Mouse (Mus musculus): ENCODE data around the gene Ywhaq.

DNA sequence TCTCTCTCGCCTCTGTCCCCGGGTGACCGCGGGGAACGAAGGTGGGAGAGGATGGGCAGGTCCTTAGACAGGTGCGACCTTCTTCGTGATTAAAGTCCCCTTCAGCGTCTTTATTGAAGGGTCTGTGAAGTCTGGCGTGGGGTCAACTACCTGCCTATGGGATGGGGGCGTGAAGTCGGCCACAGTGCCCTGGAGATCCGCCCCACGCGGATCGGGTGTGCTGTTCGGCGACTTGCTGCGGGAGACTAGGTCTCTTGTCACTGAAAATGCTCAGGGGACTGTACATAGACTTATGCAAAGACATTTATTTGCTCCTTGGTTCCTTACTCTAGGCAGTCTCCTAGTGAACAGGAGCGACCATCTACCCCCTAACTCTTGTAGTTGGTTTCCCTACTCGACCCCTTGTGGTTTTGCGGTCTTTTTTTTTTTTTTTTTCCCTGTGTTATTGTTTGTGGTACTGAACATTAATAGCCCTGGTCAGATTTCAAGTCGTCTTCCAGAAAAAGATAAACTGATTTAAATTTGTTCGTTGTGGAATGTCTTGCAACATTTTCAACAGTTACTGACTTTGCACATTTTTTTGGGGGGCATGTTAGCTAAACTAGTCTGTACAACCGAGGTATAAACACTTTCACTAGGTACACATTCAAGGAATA lies 43.5 kb downstream of the Ywhaq start:
- TF ChIP-seq CTCF (IDR thresholded peaks at IDR 0.05; ENCODE audit: low read depth): no peak
- no peak for TF ChIP-seq EP300 (IDR thresholded peaks at IDR 0.05; ENCODE audit: low read depth)

Data from liver, embryonic 14.5 days (tissue).